Mouse (Mus musculus) ovary, postnatal 10 days (tissue): ENCODE data around the gene Grb2.
"Not testable (repeated sequence)": the region's sequence is repeated elsewhere in the genome, so short reads cannot be mapped to it uniquely, and the experiment has no call there.

Source experiments
- DNase-seq: peaks from one replicate; pipeline ENCODE4 v3.0.0; 2022; ENCODE audit warnings: low spot score

The Grb2 gene

GRCm38 (mm10) chr11:115645498-115645897 lies 62.9 kb downstream of the Grb2 start:
- not testable (repeated sequence) for DNase-seq

GRCm38 (mm10) chr11:115644308-115644707 lies 64.1 kb downstream of the Grb2 start:
- DNase-seq: no peak

DNA sequence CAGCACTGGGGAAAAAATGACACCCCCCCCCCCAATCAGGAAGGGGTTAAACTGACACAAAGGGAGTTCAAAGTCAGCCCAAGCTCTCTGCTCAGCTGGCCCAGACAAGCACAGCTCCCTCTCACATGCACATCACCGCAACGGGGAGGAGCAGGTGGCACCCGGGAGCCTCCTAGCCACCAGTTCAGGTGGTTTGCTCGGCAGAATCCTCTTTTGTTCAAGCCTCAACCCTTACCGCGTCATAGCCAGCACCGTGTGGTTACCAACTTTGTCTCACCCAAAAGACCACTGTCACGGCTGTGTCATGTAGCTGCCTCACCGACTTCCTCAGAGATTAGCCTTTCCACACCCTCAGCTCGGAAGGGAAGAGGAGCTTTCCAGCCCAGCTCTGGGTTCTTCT lies 65.1 kb downstream of the Grb2 start:
- DNase-seq: no peak

GRCm38 (mm10) chr11:115642705-115643104 lies 65.7 kb downstream of the Grb2 start:
- no peak for DNase-seq

- DNase-seq: no peak
These were observed 66.7 kb downstream of the Grb2 start for GRCm38 (mm10) chr11:115641664-115642036.

GRCm38 (mm10) chr11:115640978-115641663 lies 67.3 kb downstream of the Grb2 start:
- DNase-seq: no peak

DNA sequence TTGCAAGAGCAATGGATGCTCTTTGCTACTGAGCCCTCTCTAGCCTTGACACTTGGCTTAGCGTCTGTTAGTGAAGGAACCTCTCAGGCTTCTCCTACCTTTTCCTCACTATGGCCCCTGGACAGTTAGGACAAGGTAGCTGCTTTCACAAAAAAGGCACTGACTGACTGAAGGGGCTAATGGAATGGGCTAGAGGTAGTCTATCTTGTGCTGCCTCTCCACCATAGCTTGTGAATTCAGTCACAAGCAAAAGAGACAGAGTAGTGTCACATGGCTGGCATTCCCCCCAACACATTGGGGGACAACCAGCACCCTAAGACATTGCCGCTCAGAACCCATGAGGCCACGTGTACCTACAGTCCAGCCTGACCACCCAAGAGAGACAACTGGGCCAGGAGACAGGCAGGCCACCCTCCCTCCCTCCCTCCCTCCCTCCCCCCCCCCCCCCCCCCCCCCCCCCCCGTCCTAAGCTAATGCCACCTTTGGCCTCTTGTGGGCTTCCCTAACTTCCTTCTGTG lies 68.0 kb downstream of the Grb2 start:
- no peak for DNase-seq

- no peak for DNase-seq
These were observed 68.9 kb downstream of the Grb2 start for GRCm38 (mm10) chr11:115639540-115639939.

GRCm38 (mm10) chr11:115638498-115639409 lies 69.6 kb downstream of the Grb2 start:
- no peak for DNase-seq

DNA sequence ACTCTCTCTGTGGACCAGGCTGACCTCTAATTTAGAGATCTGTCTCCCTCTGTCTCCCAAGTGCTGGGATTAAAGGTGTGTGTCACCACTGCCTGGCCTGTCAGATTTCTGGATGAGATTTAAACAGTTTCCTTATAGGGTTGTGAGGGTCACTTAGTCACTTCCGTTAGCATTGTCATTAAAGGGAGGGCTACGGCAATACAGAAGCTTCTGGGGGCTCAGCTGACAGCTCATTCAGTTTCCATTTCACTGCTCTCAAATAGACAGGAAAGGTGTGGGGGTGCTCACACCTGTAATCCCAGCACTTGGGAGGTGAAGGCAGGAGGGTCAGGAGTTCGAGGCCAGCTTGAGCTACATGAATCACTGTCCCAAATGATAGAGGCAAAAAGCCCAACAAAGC lies 71.4 kb downstream of the Grb2 start:
- no peak for DNase-seq

GRCm38 (mm10) chr11:115635484-115635883 lies 72.9 kb downstream of the Grb2 start:
- DNase-seq: no peak

DNA sequence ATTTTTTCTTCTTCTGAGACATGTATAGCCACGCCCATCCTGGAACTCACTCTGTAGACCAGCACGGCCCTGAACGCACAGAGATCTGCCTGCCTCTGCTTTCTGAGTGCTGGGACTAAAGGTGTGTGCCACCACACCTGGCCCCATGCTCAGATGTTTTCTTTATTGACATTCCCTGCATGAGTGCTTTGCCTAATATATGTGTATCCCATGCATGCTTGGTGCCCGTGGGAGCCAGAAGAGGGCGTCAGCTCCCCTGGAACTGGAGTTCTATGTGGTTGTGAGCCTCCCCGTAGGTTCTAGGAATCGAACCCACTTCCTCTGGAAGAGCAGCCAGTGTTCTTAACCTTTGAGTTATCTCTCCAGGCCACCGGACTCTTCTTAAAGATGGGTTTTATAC lies 73.4 kb downstream of the Grb2 start:
- DNase-seq: no peak

GRCm38 (mm10) chr11:115634109-115634508 lies 74.3 kb downstream of the Grb2 start:
- DNase-seq: no peak

- DNase-seq: no peak
These were observed 75.5 kb downstream of the Grb2 start for GRCm38 (mm10) chr11:115632862-115633261.

GRCm38 (mm10) chr11:115632247-115632646 lies 76.2 kb downstream of the Grb2 start:
- no peak for DNase-seq

- no peak for DNase-seq
These were observed 76.9 kb downstream of the Grb2 start for GRCm38 (mm10) chr11:115631505-115631890.

DNA sequence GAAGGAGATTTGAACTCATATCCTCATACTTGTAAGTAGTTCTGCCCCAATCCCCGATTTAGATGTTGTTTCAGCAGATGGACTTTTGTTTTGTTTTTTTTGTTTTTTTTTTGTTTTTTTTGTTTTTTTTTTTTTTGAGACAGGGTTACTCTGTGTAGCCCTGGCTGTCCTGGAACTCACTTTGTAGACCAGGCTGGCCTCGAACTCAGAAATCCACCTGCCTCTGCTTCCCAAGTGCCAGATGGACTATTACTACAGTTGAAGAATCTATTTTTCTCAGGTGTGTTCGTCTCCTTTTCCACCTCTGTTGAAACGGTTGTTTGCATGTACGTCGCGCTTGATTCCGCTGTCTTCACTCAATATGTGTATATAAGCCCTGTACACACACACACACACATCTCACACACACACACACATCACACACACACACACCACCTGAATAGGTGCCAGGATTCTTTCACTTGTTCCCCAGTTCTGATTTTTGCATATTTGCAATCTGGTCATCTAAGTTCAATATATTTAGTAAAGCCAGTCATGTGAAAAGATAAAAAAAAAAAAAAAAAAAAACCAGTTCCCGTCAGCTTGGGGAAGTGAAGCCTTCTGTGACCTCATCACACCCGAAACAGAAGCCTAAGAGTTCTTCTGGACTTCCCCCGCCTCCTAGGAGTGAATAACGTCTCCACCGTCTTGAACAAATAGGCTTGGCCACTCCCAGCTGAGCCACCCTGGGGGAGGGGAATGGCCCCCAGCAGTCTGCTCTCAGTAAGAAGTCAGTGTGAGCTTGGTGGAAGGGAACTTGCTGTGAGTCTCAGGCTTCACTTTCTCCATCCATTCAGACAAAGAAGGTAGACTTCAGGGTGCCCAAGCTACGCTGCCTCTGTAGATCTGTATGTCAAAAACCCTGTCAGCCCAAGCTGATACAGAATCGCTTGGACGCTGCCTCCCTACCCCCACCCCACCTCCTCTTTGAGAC lies 77.6 kb downstream of the Grb2 start:
- no peak for DNase-seq

DNA sequence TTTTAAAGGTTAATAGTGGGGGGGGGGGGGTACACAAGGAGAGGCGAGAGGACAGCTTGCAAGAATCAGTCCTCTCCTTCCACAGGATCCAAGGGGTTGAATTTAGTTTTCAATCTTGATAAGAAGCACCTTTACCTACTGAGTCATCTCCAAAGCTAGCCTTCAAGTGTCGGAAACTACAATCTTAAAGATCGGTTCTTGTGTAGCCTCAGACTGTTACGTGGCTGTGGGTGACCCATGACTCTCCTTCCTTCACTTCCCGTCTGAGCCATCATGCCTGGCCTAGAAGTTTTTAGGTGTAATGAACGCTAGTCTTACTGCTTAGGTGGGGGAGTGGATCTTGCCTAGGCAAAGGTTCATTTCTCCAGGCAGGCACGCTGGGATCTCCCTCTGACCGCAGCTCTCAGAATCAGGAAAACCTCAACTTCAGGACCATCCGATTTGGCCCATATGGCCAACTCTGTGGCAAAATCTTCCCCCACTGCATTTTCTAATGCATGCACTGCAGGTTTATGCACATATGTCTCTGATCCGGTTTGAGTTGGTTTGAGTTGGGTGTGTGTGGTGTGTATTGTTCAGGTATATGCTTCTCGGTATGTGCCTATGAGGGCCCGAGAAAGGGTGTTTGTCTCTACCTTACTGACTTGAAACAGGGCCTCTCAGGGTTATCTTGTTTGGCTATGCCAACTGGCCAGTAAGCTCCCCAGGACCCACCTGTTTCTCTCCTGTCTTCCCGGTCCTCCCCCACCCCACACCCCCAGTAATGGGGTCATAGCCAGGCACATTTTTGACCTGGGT lies 78.5 kb downstream of the Grb2 start:
- DNase-seq: no peak

DNA sequence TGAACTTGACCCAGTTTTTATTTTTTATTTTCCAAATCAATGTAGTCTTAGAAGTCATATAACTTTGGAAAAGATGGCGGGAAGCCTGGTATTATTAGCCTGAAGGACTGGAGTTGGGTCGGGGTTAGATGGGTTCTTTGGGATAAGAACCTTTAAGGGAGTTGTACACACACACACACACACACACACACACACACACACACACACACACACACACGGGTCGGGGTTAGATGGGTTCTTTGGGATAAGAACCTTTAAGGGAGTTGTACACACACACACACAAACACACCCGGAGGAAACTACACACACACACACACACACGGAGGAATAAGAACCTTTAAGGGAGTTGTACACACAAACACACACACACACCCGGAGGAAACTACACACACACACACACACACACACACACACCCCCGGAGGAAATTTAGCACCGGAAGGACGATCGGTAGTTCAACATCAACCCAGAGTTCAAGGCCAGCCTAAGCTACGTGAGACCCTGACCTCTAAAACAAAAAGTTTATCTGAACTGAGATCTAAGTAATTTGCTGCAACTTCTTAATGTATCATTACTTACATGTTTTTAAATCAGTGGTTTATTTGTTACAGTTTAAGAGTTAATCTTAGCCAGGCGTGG lies 79.8 kb downstream of the Grb2 start:
- DNase-seq: no peak

- peak; percentile 95 for DNase-seq
These were observed 80.5 kb downstream of the Grb2 start, which contains the start of gene Slc25a19 for GRCm38 (mm10) chr11:115627705-115628464. TSS of gene Slc25a19 (minus strand) at chr11:115628295.
